Mouse (Mus musculus): Measurements from ENCODE around the gene L1cam.

Gene L1cam

GRCm38 (mm10) chrX:73895719-73896118 lies at the start of gene L1cam:
L1cam (minus strand) TSS chrX:73896105.
- no peak for DNase-seq (ENCODE audit: extremely low read depth, insufficient read length, low spot score)

GRCm38 (mm10) chrX:73942294-73942693 lies 46.4 kb upstream of the L1cam start:
- DNase-seq (ENCODE audit: extremely low read depth, insufficient read length, low spot score): no peak

DNA sequence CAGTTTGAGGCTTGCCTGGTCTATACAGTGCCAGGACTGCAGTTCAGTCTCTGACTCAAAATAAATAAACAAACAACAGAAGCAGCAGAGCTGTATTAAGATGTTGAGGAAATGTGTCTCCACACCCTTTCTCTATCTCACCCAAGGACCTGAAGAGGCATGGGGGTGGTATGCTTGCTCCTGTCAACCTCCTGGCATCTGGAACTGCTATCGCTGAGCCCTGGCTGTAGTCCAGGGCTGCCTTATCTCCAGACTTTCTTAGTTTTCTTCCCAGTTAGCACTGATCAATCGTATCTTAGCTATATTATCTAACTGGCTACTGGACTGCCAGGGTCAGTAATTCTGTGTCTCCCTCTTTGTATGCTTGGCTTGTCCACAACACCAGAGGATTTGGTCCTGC lies 46.0 kb upstream of the L1cam start:
- DNase-seq (ENCODE audit: extremely low read depth, insufficient read length, low spot score): no peak

DNA sequence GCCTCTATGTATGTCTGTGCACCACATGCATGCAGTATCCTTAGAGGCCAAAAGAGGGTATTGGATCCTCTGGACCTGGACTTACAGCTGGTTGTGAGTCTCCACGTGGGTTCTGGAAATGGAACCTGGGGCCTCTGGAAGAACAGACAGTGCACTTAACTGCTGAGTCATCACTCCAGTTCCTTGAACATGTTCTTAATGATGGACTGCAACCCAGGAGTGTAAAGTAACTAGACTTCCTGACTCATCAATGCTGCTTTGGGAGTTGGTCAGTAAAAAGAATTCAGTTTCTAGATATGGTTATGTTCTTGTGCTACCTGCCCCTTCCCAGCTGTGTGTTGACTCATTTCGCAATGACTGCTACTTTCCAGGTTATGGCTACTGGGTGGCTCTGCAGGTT lies 36.0 kb upstream of the L1cam start:
- DNase-seq (ENCODE audit: extremely low read depth, insufficient read length, low spot score): no peak

GRCm38 (mm10) chrX:73930402-73931062 lies 34.6 kb upstream of the L1cam start, which contains the start of gene Renbp:
Renbp (minus strand) TSS chrX:73930850.
- peak; percentile 84 for DNase-seq (ENCODE audit: extremely low read depth, insufficient read length, low spot score)

DNA sequence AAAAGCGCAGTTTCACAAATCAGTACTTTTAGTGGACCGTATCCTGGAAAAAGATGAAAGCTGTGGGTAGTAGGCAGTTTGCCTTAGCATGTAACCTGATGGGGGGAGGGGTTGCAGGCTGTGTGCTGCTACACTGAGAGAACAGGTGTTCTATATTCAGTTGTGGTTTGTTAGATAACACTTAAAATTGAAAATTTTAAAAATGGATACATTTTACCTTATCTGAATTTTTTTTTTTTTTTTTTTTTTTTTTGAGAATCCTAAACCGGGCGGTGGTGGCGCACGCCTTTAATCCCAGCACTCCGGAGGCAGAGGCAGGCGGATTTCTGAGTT lies 26.6 kb upstream of the L1cam start:
- DNase-seq (ENCODE audit: extremely low read depth, insufficient read length, low spot score): no peak

- DNase-seq (ENCODE audit: extremely low read depth, insufficient read length, low spot score): peak; percentile 93
These were observed 26.1 kb upstream of the L1cam start, which contains the start of the genes Arhgap4 and Naa10 for GRCm38 (mm10) chrX:73921823-73922549. Arhgap4 (minus strand) TSS chrX:73921870. Naa10 (minus strand) TSS chrX:73921944.

GRCm38 (mm10) chrX:73921285-73921822 lies 25.4 kb upstream of the L1cam start:
- DNase-seq (ENCODE audit: extremely low read depth, insufficient read length, low spot score): no peak

DNA sequence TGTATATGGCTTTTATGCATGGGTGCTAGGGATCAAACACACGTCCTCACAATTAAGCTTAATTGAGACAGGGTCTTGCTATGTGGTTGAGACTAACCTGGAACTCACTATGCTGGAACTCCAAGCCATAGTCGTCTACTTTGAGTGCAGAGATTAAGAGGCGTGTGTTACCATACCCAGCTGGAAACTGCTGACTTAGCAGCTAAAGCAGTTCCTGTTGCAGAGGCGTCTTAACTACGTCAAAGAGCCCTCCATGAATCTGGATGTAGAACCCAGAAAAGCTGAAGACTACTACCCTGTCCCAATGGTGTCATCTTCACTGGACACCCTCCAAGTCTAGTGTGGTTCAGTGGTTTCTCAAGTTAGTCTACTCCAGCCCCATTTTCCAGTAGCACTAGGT lies 22.7 kb upstream of the L1cam start:
- no peak for DNase-seq (ENCODE audit: extremely low read depth, insufficient read length, low spot score)

- no peak for DNase-seq (ENCODE audit: extremely low read depth, insufficient read length, low spot score)
These were observed 21.0 kb upstream of the L1cam start for GRCm38 (mm10) chrX:73916945-73917344.

DNA sequence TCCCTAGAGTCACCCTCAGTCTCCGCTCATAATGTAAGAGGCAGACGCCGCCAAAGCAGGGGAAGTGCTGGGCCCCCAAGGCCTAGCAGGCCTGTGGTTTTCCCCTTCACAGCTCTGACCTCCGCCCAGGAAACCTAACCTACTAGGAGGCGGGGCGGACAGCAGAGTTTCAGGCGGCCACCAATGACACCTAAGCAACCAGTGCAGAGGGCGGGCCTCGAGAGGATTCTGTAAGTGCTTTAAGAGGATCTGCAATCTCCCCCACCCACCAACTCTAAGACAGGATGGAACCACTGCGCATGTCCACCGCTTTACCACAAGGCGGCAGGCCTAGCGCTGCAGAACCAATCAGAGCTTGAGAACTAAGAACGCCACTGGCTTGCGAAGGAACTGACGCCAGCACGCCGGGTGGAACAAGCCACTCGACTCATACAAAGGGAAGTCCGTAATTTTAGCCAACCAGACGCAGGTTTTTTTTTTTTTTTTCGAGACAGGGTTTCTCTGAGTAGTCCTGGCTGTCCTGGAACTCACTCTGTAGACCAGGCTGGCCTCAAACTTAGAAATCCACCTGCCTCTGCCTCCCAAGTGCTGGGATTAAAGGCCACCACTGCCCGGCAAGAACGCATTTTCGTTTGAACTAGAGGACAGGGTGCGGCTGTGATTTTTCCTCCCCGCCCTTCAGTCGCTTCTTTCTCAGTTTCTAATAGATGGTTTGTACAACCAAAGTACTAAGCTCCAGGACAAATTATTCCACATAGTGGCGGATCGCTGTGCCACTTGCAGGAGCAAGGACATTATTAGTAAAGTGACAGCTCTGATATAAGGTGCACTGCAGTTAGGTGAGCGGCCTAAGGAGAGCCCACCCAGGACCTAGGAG lies 19.2 kb upstream of the L1cam start:
- peak; percentile 89 for DNase-seq (ENCODE audit: extremely low read depth, insufficient read length, low spot score)

DNA sequence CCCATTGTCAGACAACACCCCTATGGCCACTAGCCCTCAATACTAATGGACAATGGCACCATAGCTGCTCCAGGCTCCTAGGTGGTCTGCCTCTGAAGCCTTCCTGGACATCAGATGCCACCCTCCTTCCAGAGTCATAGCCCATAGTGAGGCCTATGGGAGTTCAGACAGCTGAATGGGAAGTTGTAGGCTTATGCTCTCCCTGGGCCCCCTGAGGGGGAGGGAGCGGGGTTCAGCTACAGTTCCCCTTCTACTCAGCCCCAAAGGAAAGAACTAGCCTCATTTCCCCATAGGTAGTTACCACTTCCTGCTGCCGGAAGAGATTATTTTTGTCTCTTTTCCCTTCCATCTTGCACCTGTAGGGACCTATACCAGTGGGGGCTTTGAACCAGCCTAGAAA lies 15.7 kb upstream of the L1cam start:
- DNase-seq (ENCODE audit: extremely low read depth, insufficient read length, low spot score): no peak

DNA sequence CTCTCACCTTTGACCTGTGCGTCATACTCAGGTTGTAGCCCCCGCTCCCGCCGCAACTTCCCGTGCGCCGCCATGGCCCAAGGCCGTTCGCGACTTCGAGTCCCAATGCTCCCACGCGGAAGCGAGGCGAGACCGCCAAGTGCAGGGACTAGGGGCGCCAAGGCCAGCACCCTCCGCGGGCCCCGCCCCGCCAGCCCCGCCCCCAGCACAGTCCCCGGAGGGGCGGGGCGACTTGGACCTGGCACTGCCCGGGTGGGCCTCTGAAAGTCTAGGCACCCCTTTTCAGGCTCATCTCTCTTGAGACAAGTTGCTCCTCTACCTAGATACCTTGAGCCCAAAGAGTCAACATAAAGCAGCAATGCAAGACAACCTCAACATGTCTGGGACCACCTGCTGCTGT lies 15.3 kb upstream of the L1cam start:
- DNase-seq (ENCODE audit: extremely low read depth, insufficient read length, low spot score): no peak

DNA sequence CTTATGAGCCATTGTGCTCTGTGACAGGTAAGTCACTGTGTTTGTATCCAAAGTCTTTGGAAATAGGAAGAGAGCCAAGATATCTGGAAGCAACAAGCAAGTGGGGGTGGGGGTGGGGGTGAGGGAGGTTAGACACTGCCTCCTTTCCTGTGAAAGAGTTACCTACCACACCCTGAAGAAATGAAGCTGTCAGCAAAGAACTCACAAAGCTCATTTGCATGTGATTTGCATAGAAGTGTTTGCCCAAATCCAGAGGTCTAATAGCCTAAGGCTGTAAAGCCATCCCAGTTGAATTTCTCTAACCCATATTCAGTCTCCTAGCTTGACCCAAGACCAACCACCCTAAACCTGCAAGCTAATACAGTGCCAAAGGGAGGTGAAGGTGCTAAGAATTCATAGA lies 14.5 kb upstream of the L1cam start:
- DNase-seq (ENCODE audit: extremely low read depth, insufficient read length, low spot score): no peak

DNA sequence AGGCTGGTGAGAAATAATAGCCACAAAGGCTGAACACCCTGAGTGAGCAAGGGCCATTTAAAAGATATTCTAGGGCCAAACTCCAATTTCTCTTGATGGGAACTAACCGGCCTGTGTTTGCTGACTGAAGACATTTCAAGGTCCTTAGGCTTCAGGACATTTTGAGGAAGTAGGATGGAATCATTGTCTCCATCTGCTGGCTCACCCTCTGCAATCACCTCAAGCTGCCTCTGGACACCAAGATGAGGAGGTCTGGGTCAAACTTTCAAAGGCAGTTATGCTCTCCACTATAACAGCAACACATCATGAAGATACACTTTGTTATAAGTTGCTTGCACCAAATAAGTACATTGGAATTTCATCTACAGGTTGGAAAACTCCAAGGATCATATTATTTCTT lies 14.1 kb upstream of the L1cam start:
- DNase-seq (ENCODE audit: extremely low read depth, insufficient read length, low spot score): no peak

DNA sequence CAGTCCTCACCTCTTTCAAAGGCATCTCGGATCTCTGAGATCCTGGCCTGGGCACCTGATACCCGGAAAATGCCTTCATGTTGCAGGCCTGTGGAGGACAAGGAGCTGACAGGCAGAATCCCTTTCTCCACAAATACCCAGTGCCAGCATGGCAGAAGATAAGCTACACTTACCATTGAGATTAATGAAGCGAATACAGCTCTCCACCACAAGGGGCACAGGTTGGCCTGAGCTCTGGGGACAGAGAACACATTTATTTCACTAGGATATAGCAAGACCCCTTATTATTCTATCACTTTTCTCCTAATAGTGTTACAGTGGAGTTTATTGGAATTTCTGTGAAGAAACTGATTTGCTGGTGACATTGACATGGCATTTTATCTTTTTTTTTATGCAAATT lies 2.1 kb upstream of the L1cam start:
- DNase-seq (ENCODE audit: extremely low read depth, insufficient read length, low spot score): no peak

- no peak for DNase-seq (ENCODE audit: extremely low read depth, insufficient read length, low spot score)
These were observed 3.1 kb downstream of the L1cam start for GRCm38 (mm10) chrX:73892833-73893232.

DNA sequence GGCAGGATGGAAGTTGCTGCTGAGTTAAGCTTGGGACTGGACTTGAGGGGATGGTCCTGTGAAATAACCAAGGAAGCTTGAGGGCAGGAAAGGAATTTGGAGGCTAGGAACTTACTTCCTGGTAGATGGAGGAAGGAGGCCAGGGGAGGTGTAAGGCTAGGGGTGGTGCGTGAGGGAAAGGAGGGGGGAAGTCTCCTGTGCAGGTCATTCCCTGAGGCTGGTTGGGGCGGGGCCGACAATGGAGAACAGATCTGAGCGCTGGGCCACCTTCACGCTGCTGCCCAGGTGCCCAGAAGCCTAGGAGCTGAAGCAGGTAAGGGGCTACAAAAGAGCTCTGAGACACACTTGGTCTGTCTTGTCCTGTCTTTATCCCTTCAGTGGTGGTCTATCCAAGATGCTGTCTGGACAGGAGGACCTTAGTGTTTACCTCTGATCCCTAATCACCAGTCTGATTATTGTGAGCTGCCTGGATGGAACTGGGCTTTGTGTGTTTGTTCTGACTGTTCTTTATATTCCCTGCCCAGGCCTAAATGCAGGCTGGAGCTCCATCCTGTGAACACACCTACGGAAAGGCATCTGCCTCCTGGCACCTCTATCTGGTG lies 4.3 kb downstream of the L1cam start, which contains the start of gene Avpr2:
Gene Avpr2, plus strand, starts transcription at position 552 of the 602 bp plus-strand sequence.
- DNase-seq (ENCODE audit: extremely low read depth, insufficient read length, low spot score): no peak

GRCm38 (mm10) chrX:73881463-73881862 lies 14.4 kb downstream of the L1cam start:
- DNase-seq (ENCODE audit: extremely low read depth, insufficient read length, low spot score): no peak

- no peak for DNase-seq (ENCODE audit: extremely low read depth, insufficient read length, low spot score)
These were observed 14.9 kb downstream of the L1cam start for GRCm38 (mm10) chrX:73881036-73881427.
